Mouse (Mus musculus): Measurements from ENCODE around the gene Cds1.

DNA sequence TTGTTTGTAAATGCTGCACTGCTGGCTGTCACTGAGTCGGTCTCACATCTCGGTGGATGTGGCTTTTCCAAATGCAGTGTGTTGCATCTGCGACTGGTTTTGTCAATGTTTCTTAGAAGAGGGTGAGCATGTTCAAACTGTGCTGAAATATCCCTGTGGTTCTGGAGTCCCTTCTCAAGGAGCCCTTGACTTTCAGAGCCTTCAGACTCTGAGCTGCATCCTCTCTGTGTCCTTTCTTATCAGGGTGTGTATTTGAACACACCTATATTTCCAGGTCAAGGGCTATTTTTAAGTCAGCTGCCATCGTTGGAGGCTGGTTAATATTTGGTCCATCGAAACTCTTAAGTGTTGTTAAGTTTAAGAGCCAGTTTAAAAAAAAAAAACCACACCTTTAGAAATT is 2.2 kb downstream of the Cds1 start:
- TF ChIP-seq CTCF (IDR thresholded peaks at IDR 0.05; ENCODE audit: borderline replicate concordance, control insufficient read depth, extremely low read depth, insufficient read depth, low read length, poor library complexity) (no peak), POLR2A (IDR thresholded peaks at IDR 0.05; ENCODE audit: control insufficient read depth, extremely low read depth, insufficient read depth, low read length, poor library complexity) (no peak)

Measured in thymus, adult 2 months (tissue).